Mouse (Mus musculus) olfactory bulb, adult 2 months (tissue): Measurements from ENCODE around the gene Ptch2. TPM values are rescaled to one million over a fixed set of nuclear protein-coding genes. Genes with fewer than 3 reads are reported as not detected.

ENCODE experiments used
- H3K27ac ChIP-seq: fragments of 200-500 bp; 2 replicates; pipeline ENCODE4 v1.5.1; 2012; ENCODE audit warnings: low read depth, low read length; ENCODE audit not compliant: insufficient read depth
- H3K4me1 ChIP-seq: fragments of 200-500 bp; 2 replicates; pipeline ENCODE4 v1.6.1; 2012; ENCODE audit warnings: low read length; ENCODE audit not compliant: control insufficient read depth, insufficient read depth
- H3K4me3 ChIP-seq: fragments of 200-500 bp; 2 replicates; pipeline ENCODE4 v1.5.1; 2012; ENCODE audit warnings: mild to moderate bottlenecking, low read depth, low read length, moderate library complexity; ENCODE audit not compliant: insufficient read depth
- CTCF ChIP-seq: fragments of 200-500 bp; IDR thresholded peaks from 2 replicates; pipeline ENCODE4 v1.5.1; 2012; ENCODE audit warnings: low read depth, mild to moderate bottlenecking, low read length, moderate library complexity; ENCODE audit not compliant: insufficient read depth
- POLR2A ChIP-seq: fragments of 200-500 bp; IDR thresholded peaks from 2 replicates; pipeline ENCODE4 v1.6.1; 2012; ENCODE audit warnings: mild to moderate bottlenecking, low read depth, low read length, moderate library complexity; ENCODE audit not compliant: insufficient read depth
- WGBS: fragments of 180-500 bp; shearing (Covaris S2); methylation state at CpG from one replicate; pipeline ENCODE4 v1.1.7; 2018; 5-methylcytosine and 5-hydroxymethylcytosine counted together
- polyA plus RNA-seq: library from polyadenylated mRNA; stranded (reverse); fragments of >200 nt; gene quantifications from 2 replicates; pipeline ENCODE4 v1.2.4, GENCODE M21; 2012; ENCODE audit warnings: low replicate concordance; ENCODE audit not compliant: missing spikeins, insufficient read depth, insufficient read length

Gene Ptch2
- polyA plus RNA-seq, 1 experiment, result not detected

DNA sequence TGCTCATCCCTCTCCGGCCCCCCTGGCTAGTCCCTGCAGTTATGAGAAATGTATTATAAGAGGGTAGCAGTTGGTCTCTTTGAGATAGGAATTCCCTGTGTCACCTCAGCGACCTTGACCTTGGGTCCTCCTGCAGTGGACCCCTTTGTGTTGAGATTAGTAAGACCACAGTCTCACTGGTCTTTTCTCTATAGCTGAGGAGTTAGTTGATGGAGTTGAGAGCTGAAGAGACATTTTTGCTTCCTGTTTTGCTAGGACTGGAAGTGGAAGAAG, 2.8 kb downstream of the Ptch2 start:
- H3K4me3 ChIP-seq, result no peak overlapping the region
- TF ChIP-seq CTCF (no peak), POLR2A (no peak)
- H3K27ac ChIP-seq, result no peak overlapping the region
- WGBS, result 76% methylated on average over 2 of the region's 2 CpGs
- peaks cover 19% of the 10 kb centered on the region for H3K4me1 ChIP-seq

DNA sequence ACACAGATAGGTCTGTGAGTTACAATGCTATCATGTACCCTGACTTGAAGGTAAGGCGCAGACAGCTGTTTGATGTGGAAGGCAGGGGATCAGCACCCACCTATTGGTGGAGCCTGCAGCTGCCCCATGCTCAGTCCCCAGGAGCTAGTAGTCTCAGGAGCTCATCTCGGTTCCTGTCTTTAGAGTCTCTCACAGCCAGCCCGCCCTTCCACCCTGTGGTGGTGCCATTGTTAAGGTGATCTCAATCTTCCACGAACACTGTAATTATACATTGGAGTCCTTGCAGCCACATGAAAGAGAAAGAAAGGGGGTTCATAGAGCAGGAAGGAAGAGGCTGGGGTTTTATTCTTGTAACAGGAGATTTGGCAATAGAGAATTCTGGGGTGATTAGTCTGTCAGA, 4.2 kb downstream of the Ptch2 start:
- Histone ChIP-seq H3K4me3 (no peak overlapping the region), H3K4me1 (peaks cover 19% of the 10 kb centered on the region), H3K27ac (no peak overlapping the region)
- WGBS, result 66% methylated on average over 4 of the region's 4 CpGs
- TF ChIP-seq CTCF (no peak), POLR2A (no peak)

DNA sequence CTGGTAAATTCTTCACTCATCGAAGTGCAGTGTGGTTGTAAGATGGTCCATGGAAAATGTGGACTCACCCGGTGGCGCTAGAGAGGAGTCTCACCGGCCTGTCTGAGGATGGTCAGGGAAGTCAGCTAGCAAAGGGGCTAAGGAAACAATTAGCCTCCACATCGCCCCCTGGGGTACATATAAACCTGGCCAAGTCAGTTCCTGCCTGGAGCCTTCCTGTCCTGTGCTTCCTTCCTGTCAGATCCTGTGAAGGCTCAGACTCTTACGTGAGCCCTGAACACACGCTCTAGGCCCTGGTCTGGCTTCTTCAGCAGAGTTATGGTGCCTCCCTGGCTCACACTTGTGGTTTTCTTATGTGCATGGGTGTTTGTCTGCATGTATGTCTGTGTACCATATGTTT, 5.3 kb downstream of the Ptch2 start:
- Histone ChIP-seq H3K27ac (no peak overlapping the region), H3K4me3 (no peak overlapping the region), H3K4me1 (peaks cover 11% of the 10 kb centered on the region)
- TF ChIP-seq POLR2A (no peak), CTCF (no peak)
- WGBS, result 62% methylated on average over 7 of the region's 7 CpGs

DNA sequence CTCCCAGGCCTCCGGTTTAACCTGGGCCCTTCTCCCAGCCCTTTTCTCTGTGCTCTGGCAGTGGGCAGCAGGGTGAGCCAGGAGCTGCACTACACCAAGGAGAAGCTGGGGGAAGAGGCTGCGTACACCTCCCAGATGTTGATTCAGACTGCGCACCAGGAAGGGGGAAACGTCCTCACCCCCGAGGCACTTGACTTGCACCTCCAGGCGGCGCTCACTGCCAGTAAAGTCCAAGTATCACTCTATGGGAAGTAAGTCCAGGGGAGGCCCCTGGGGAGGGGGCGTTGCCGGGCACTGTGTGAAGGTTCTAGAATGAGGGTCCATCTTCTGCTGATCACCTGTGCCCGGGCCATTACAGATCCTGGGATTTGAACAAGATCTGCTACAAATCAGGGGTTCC, 8.8 kb downstream of the Ptch2 start:
- H3K4me1 ChIP-seq, result no peaks in the 10 kb centered on the region
- whole genome bisulfite sequencing, result 88% methylated on average over 10 of the region's 10 CpGs
- H3K4me3 ChIP-seq, result no peak overlapping the region
- H3K27ac ChIP-seq, result no peak overlapping the region
- no peak for TF ChIP-seq POLR2A
- no peak for TF ChIP-seq CTCF

DNA sequence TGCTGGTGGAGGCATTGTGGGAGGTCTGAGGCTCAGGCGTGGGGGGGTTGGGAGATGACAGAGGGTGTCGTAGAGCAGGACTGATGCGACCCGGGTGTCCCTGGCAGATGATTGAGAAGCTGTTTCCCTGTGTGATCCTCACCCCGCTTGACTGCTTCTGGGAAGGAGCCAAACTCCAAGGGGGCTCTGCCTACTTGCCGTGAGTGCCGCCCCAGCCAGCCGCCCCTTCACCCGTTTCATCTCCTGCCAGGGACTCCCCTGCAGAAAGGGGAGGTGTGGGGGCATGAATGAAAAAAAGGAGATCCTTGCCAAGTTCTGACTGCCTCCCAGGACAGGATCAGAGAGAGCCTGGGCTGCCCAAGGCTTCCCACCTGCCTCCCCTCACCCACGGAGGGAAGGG, 9.3 kb downstream of the Ptch2 start:
- no peak overlapping the region for H3K27ac ChIP-seq
- TF ChIP-seq POLR2A (no peak), CTCF (no peak)
- 39% methylated on average over 10 of the region's 10 CpGs for WGBS
- H3K4me3 ChIP-seq, result no peak overlapping the region
- H3K4me1 ChIP-seq, result no peaks in the 10 kb centered on the region

DNA sequence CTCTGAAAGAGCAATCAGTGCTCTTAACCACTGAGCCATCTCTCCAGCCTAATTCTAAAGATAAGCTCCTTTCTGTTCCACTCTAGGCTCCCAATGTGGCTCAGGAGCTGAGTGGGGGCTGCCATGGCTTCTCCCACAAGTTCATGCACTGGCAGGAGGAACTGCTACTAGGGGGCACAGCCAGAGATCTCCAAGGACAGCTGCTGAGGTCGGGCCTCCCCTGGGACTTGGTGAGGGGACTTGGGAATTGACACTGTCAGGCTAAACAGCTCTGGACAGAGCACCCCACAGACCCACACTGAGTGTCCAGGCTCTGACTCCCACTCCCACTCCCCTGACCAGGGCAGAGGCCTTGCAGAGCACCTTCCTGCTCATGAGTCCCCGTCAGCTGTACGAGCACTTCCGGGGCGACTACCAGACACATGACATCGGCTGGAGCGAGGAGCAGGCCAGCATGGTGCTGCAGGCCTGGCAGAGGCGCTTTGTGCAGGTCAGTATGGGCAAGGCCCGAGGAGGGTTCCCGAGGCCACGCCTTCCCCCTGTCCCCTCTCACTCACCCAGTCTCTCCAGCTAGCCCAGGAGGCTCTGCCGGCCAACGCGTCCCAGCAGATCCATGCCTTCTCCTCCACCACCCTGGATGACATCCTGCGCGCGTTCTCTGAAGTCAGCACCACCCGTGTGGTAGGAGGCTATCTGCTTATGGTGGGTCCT, 12.1 kb downstream of the Ptch2 start:
- H3K27ac ChIP-seq, result no peak overlapping the region
- no peaks in the 10 kb centered on the region for H3K4me1 ChIP-seq
- TF ChIP-seq CTCF (no peak), POLR2A (no peak)
- no peak overlapping the region for H3K4me3 ChIP-seq
- 92% methylated on average over 18 of the region's 18 CpGs for WGBS

DNA sequence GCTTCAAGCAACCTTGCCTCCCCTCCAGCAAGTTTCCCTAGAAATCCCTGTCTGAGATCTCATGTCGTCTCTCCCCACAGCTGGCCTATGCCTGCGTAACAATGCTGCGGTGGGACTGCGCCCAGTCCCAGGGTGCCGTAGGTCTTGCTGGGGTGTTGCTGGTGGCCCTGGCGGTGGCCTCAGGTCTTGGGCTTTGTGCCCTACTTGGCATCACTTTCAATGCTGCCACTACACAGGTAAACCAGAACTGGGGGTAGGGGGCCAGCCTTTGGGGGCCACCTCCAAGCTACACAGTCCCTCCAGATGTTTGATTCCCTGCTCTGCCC, 12.6 kb downstream of the Ptch2 start:
- no peak for TF ChIP-seq POLR2A
- TF ChIP-seq CTCF, result no peak
- no peak overlapping the region for H3K4me3 ChIP-seq
- no peak overlapping the region for H3K27ac ChIP-seq
- WGBS, result 96% methylated on average over 6 of the region's 6 CpGs
- H3K4me1 ChIP-seq, result no peaks in the 10 kb centered on the region

DNA sequence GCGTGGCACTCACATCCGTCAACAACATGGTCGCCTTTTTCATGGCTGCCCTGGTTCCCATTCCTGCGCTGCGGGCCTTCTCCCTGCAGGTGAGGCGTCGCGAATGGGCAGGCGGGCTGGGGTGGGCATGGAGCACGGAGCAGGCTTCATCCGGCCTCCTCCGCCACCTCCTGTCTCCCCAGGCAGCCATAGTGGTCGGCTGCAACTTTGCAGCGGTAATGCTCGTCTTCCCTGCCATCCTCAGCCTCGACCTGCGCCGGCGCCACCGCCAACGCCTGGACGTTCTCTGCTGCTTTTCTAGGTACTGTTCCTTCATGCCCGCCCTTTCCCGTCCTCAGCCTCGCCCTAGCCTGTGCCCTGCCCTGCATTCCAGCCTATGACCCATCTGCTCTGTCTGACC, 13.5 kb downstream of the Ptch2 start:
- Histone ChIP-seq H3K4me1 (no peaks in the 10 kb centered on the region), H3K4me3 (no peak overlapping the region), H3K27ac (no peak overlapping the region)
- 94% methylated on average over 25 of the region's 25 CpGs for WGBS
- TF ChIP-seq CTCF (no peak), POLR2A (no peak)

DNA sequence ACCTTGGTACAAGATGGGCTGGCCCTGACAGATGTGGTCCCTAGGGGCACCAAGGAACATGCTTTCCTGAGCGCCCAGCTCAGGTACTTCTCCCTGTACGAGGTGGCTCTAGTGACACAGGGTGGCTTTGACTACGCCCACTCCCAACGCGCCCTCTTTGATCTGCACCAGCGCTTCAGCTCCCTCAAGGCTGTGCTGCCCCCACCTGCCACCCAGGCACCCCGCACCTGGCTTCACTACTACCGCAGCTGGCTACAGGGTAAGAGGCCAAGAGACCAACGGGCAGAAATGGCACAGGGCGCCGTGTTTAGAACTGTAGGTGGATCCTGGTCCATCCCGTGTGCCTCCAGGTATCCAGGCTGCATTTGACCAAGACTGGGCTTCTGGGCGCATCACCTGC, 14.4 kb downstream of the Ptch2 start:
- Histone ChIP-seq H3K4me3 (no peak overlapping the region), H3K4me1 (no peaks in the 10 kb centered on the region), H3K27ac (no peak overlapping the region)
- 94% methylated on average over 13 of the region's 13 CpGs for WGBS
- TF ChIP-seq POLR2A (no peak), CTCF (no peak)

DNA sequence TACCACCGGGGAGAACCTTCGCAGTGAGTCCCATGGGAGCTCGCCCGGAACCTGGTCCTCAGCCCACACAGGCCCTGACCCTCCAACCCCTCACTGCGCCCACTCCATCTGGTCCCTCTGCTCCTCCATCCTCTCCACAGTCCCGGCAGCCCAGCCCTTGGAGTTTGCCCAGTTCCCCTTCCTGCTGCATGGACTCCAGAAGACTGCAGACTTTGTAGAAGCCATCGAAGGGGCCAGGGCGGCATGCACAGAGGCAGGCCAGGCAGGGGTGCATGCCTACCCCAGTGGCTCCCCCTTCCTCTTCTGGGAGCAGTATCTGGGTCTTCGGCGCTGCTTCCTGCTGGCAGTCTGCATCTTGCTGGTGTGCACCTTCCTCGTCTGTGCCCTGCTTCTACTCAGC, 15.1 kb downstream of the Ptch2 start:
- TF ChIP-seq POLR2A, result no peak
- no peak for TF ChIP-seq CTCF
- H3K4me1 ChIP-seq, result no peaks in the 10 kb centered on the region
- 91% methylated on average over 11 of the region's 11 CpGs for WGBS
- H3K4me3 ChIP-seq, result no peak overlapping the region
- no peak overlapping the region for H3K27ac ChIP-seq
